Mouse (Mus musculus): ENCODE measurements around the gene Hnrnpa0. TPM values are rescaled to one million over a fixed set of nuclear protein-coding genes. Genes with fewer than 3 reads are reported as not detected.
A peak's percentile ranks its signal among the peaks of the same experiment; 100 is the strongest.

The Hnrnpa0 gene
- total and polyA plus RNA-seq, 3 experiments = 165 to 381 (median 209) TPM

DNA sequence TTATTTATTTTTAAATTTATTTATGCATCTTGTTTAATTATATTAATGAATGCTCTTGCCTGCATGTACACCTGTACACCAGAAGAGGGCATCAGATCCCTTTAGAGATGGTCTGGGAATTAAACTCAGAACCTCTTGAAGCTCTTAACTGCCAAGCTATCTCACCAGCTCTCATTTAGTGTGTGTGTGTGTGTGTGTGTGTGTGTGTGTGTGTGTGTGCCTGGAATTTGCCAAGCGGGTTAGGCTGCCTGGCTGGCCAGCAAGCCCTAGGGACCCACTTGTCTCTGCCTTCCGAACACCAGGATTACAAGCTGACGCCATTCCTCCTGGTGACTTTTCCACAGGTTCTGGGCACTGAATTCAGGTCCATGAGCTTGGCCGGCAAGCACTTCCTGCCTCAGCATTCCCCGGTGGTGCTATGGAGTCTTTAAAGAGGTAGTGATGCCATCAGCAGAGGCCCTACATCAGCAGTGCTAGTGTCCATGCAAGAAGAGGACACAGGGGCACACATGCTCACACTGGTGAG, 20.7 kb upstream of the Hnrnpa0 start:
- DNase-seq (ENCODE audit: low read depth, low spot score) = peak; percentile 84
- H3K36me3 ChIP-seq (ENCODE audit: control insufficient read depth in 1 of 2, insufficient read depth in 2 of 2, low read length in 2 of 2) = peaks cover 0 to 6% of the 10 kb centered on the region in 2 experiments; a peak in 2 of 4 replicates
- H3K9ac ChIP-seq (ENCODE audit: control insufficient read depth, low read depth, low read length, poor library complexity, severe bottlenecking) = peak overlapping the region; percentile 70
- H3K79me2 ChIP-seq (ENCODE audit: control insufficient read depth, insufficient read depth, low read length, poor library complexity) = 0 out of 2 replicates have a peak, but pooled peaks cover 6% of the 10 kb centered on the region
- H3K27me3 ChIP-seq (ENCODE audit: control insufficient read depth in 1 of 2, insufficient read depth in 2 of 2, low read length in 2 of 2) = no peaks in the 10 kb centered on the region
- no peaks in the 10 kb centered on the region for H3K9me3 ChIP-seq (replicated peaks; ENCODE audit: insufficient read depth, low read length)
- peaks cover 0 to 11% of the 10 kb centered on the region in 2 experiments; a peak in 2 of 4 replicates for H3K4me1 ChIP-seq (ENCODE audit: control insufficient read depth in 1 of 2, insufficient read depth in 2 of 2, low read length in 2 of 2)
- peak overlapping the region; percentile 45 for H3K27ac ChIP-seq (ENCODE audit: control insufficient read depth, low read depth, low read length)
- H3K4me3 ChIP-seq (ENCODE audit: control insufficient read depth in 1 of 2, insufficient read depth in 1 of 2, low read depth in 2 of 2, low read length in 2 of 2) = peak overlapping the region; percentile 64
- no peak for TF ChIP-seq MEF2A (IDR thresholded peaks at IDR 0.05; ENCODE audit: extremely low read depth, insufficient replicate concordance, low read depth, low read length, poor library complexity, severe bottlenecking)
- no peak for TF ChIP-seq TAL1 (IDR thresholded peaks at IDR 0.05; ENCODE audit: low read length)
- TF ChIP-seq NRF1 (IDR thresholded peaks at IDR 0.05; ENCODE audit: insufficient read depth, low read depth, low read length, poor library complexity, severe bottlenecking) = no peak
- no peak for TF ChIP-seq KAT2A (conservative IDR thresholded peaks at IDR 0.05; ENCODE audit: low read depth, low read length)
- TF ChIP-seq RCOR1 (IDR thresholded peaks at IDR 0.05; ENCODE audit: low read depth, low read length) = no peak
- TF ChIP-seq EP300 (IDR thresholded peaks at IDR 0.05; ENCODE audit: low read depth in 1 of 2, low read length in 2 of 2) = no peak
- peak; percentile 39; the same call in 1 of the 2 replicates for TF ChIP-seq ELF1 (IDR thresholded peaks at IDR 0.05; ENCODE audit: low read depth, low read length)
- peak; percentile 69 for TF ChIP-seq RAD21 (IDR thresholded peaks at IDR 0.05; ENCODE audit: low read depth, low read length)
- TF ChIP-seq MAZ (IDR thresholded peaks at IDR 0.05; ENCODE audit: low read depth, low read length) = 0 out of 2 replicates have a peak, but pooled peaks have one; percentile 20
- TF ChIP-seq SIN3A (IDR thresholded peaks at IDR 0.05; ENCODE audit: low read length) = peak; percentile 59
- TF ChIP-seq POLR2A (IDR thresholded peaks at IDR 0.05; ENCODE audit: control insufficient read depth in 1 of 2, insufficient read depth in 1 of 2, low read depth in 1 of 2, low read length in 2 of 2, poor library complexity in 1 of 2) = peak in 1 of 2 experiments; percentile 42; a peak in 1 of 4 replicates
- no peak for TF ChIP-seq MYB (IDR thresholded peaks at IDR 0.05; ENCODE audit: low read depth, low read length)
- no peak for TF ChIP-seq BHLHE40 (IDR thresholded peaks at IDR 0.05; ENCODE audit: borderline replicate concordance, low read depth, low read length)
- no peak for TF ChIP-seq POLR2AphosphoS2 (IDR thresholded peaks at IDR 0.05; ENCODE audit: low read length)
- no peak for TF ChIP-seq CHD1 (IDR thresholded peaks at IDR 0.05; ENCODE audit: low read depth, low read length)
- no peak for TF ChIP-seq ZMIZ1 (IDR thresholded peaks at IDR 0.05; ENCODE audit: low read depth, low read length)
- TF ChIP-seq TCF12 (IDR thresholded peaks at IDR 0.05; ENCODE audit: low read depth, low read length) = peak; percentile 36; the same call in 1 of the 2 replicates
- no peak for TF ChIP-seq CHD2 (IDR thresholded peaks at IDR 0.05; ENCODE audit: low read length)
- peak; percentile 40 for TF ChIP-seq SMC3 (IDR thresholded peaks at IDR 0.05; ENCODE audit: low read depth, low read length)
- peak; percentile 33 to 65 (median 56); a peak in 5 of 6 replicates for TF ChIP-seq CTCF (IDR thresholded peaks at IDR 0.05 in 2 of 3, conservative IDR thresholded peaks at IDR 0.05 in 1 of 3; ENCODE audit: control insufficient read depth in 1 of 3, insufficient read depth in 1 of 3, low read depth in 2 of 3, low read length in 3 of 3, poor library complexity in 1 of 3, severe bottlenecking in 1 of 3)
- TF ChIP-seq NELFE (IDR thresholded peaks at IDR 0.05; ENCODE audit: low read depth, low read length) = peak; percentile 34
- TF ChIP-seq POLR2AphosphoS5 (IDR thresholded peaks at IDR 0.05; ENCODE audit: borderline replicate concordance, low read depth, low read length) = no peak
- TF ChIP-seq ZNF384 (IDR thresholded peaks at IDR 0.05; ENCODE audit: low read depth, low read length) = no peak
- TF ChIP-seq ZC3H11A (IDR thresholded peaks at IDR 0.05; ENCODE audit: low read depth, low read length) = peak; percentile 44; the same call in 1 of the 2 replicates
- no peak for TF ChIP-seq USF2 (IDR thresholded peaks at IDR 0.05; ENCODE audit: borderline replicate concordance in 1 of 2, insufficient read depth in 1 of 2, low read depth in 1 of 2, low read length in 2 of 2)
- no peak for TF ChIP-seq GATA1 (IDR thresholded peaks at IDR 0.05; ENCODE audit: low read depth, low read length)
- peak; percentile 29; the same call in 1 of the 2 replicates for TF ChIP-seq HCFC1 (IDR thresholded peaks at IDR 0.05; ENCODE audit: low read depth, low read length)
- no peak for TF ChIP-seq UBTF (IDR thresholded peaks at IDR 0.05; ENCODE audit: borderline replicate concordance, insufficient read depth, low read depth, low read length)
- 0 out of 2 replicates have a peak, but pooled peaks have one; percentile 19 for TF ChIP-seq GABPA (IDR thresholded peaks at IDR 0.05; ENCODE audit: low read depth, low read length)
- TF ChIP-seq ETS1 (IDR thresholded peaks at IDR 0.05; ENCODE audit: low read depth, low read length) = peak; percentile 28; the same call in 1 of the 2 replicates
- TF ChIP-seq JUND (IDR thresholded peaks at IDR 0.05; ENCODE audit: low read depth, low read length) = no peak
- 0 out of 2 replicates have a peak, but pooled peaks have one; percentile 37 for TF ChIP-seq MAX (IDR thresholded peaks at IDR 0.05; ENCODE audit: low read length)
- TF ChIP-seq MXI1 (IDR thresholded peaks at IDR 0.05; ENCODE audit: low read depth, low read length) = peak; percentile 47
- TF ChIP-seq MYC (IDR thresholded peaks at IDR 0.05; ENCODE audit: low read depth, low read length) = no peak; the same call in 1 of the 2 replicates
- TF ChIP-seq E2F4 (IDR thresholded peaks at IDR 0.05; ENCODE audit: borderline replicate concordance, low read depth, low read length) = no peak
- no peak for TF ChIP-seq USF1 (IDR thresholded peaks at IDR 0.05; ENCODE audit: low read depth, low read length)

All from MEL (cell line).